Mouse (Mus musculus): ENCODE measurements around the gene Kcnb1.

DNA sequence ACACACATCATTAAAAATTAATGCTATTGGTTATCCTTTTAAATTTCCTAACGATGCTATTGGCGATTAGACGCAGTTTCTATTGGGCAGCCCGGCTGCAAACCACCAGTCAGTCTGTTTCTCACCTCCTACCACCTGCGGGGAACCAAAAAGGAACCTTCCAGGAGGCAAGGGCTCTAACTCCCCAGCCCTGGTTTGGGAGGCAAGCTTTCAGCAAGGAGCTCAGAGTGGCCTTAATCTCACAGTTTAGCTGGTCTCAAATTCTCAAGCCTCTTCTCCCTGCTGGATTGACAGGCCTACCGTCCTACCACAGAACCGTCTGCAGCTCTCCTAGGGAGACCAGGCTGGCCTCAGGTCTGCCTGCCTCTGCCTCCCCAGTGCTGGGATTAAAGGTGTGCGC is 130.4 kb downstream of the Kcnb1 start:
- TF ChIP-seq CTCF (IDR thresholded peaks at IDR 0.05; ENCODE audit: extremely low read depth, insufficient read depth, insufficient read length, insufficient replicate concordance) (no peak), POLR2A (IDR thresholded peaks at IDR 0.05; ENCODE audit: low read depth, low read length) (no peak)

All from spleen, adult 2 months (tissue).